Mouse (Mus musculus): ENCODE data around the gene Myoc.
"Not testable (repeated sequence)": the region's sequence is repeated elsewhere in the genome, so short reads cannot be mapped to it uniquely, and the experiment has no call there.

Gene Myoc

GRCm38 (mm10) chr1:162639051-162639750 lies at the start of gene Myoc:
Gene Myoc (plus strand): TSS chr1:162639155.
- no peak for DNase-seq

GRCm38 (mm10) chr1:162589443-162589842 lies 49.5 kb upstream of the Myoc start:
- DNase-seq = peak; percentile 49

DNA sequence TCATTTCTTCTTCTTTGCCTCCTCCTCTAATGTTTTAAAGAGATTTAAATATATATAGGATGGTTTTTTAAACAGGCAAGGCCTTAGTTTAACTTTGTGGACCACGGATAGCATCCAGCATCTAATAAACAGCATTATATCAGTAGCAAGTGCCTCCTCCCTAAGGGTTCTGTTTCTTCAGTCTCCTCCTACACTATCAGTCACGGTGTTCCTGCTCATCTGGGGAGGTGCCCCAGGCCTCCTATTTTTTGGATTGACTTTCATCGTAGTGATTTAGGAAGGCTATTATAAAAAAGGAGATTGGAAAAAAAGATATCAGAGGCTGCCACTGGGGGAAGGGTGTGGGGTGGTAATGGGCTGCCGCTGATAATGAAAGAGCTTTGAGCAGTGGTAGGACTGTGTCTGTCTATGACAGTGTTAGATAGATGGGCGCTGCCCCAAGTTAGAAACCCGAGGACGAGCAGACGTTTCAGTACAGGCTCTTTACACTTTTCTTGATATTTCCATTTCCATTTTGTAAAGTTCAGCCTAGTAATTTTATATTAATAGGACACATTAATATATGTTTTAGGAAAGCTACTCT lies 48.4 kb upstream of the Myoc start:
- DNase-seq = no peak

DNA sequence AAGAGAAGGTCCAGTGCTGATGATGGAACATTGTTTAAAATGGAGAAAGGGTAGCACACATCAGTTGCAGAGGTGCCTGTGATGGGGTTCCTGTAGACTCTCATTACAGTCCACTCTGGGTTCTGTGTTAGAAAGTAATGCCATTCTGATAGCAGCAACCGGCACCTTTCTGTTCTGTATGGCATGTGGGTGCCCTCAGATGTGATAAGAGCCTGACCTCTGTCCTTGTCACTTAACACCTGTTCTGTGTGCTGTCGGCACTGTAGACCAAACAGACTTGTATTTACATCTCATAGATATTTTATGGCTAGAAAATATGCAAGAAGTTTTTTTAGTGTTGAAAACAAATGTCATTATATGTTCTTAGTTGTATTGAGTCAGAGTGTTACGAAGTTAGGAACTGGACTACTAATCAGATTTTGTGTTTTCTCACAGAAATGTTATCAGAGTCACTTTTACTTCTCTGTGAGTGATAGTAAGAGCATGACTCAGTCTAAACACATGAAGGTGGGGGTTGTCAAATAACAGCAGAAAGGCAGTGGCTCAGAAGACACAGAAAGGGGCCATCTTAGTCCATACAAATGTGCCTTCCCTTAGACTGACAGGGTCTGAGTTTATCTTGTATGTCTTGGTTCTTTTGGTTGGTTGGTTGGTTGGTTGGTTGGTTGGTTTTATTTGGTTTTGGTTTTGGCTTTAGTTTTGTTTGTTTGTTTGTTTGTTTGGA lies 41.4 kb upstream of the Myoc start:
- DNase-seq = no peak

DNA sequence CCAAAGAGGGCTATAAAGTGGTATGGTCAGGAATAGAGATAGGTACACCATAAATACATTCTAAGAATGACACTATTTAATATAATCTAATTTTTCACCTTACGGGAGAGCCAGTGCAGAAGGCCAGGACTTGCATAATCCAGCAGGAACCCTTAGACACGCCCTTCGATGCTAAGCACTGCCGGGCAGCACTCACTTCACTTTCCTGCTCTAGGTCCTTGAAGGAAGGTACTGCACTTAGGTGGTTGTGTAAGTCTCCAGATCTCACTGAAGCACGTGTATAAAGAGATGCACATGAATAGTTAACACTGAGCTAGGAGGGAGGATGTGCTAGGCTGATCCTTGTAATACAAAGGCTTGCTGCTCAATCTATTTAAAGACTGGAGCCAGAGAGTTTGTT lies 39.3 kb upstream of the Myoc start:
- DNase-seq = peak; percentile 76

- DNase-seq = no peak
Observed at GRCm38 (mm10) chr1:162601288-162601687, 37.7 kb upstream of the Myoc start.

GRCm38 (mm10) chr1:162608127-162608526 lies 30.8 kb upstream of the Myoc start:
- DNase-seq = no peak

GRCm38 (mm10) chr1:162609633-162610250 lies 29.2 kb upstream of the Myoc start:
- no peak for DNase-seq

GRCm38 (mm10) chr1:162611191-162611590 lies 27.8 kb upstream of the Myoc start:
- peak; percentile 23 for DNase-seq

- no peak for DNase-seq
Observed at GRCm38 (mm10) chr1:162615511-162615910, 23.4 kb upstream of the Myoc start.

GRCm38 (mm10) chr1:162620487-162620886 lies 18.5 kb upstream of the Myoc start:
- no peak for DNase-seq

DNA sequence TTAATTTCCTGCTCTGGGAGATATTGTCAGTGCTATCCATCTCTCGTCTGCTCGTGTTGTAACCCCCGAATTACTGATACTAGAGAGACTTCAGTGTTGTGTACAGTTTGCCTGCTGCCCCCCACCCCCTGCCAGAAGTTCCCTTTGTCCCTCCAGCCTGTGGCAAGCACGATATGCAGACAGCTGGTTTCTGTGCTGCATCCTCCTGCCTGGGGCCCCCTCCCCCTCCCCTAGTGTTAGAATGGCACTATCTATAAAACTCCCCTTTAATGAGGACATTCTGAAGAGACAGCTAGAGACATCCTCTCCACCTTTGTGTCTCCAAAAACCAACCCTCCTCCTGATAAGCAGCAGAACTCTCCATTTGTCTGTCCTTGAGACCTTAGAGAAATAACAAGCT lies 15.1 kb upstream of the Myoc start:
- no peak for DNase-seq

- DNase-seq = peak; percentile 58
Observed at GRCm38 (mm10) chr1:162625229-162625628, 13.7 kb upstream of the Myoc start.

GRCm38 (mm10) chr1:162627821-162628220 lies 11.1 kb upstream of the Myoc start:
- not testable (repeated sequence) for DNase-seq

DNA sequence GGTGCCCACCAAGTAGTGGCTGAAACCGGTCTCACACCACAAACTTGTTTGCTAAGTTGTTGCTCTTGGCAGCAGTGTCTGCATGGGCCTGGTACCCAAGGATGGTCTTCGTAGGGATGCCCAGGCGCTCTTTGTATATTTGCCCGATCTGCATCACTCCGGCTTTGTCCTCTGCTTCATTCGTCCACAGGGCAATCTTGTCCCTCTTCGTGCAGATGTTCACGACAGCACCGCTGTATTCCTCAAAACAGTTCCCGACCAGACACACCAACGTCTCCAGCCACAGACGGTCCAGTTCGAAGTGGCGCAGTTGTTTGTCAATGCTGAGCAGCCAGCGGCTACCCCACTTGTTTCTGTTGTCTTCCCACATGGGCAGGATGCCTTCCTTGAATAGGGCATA lies 10.6 kb upstream of the Myoc start:
- not testable (repeated sequence) for DNase-seq

DNA sequence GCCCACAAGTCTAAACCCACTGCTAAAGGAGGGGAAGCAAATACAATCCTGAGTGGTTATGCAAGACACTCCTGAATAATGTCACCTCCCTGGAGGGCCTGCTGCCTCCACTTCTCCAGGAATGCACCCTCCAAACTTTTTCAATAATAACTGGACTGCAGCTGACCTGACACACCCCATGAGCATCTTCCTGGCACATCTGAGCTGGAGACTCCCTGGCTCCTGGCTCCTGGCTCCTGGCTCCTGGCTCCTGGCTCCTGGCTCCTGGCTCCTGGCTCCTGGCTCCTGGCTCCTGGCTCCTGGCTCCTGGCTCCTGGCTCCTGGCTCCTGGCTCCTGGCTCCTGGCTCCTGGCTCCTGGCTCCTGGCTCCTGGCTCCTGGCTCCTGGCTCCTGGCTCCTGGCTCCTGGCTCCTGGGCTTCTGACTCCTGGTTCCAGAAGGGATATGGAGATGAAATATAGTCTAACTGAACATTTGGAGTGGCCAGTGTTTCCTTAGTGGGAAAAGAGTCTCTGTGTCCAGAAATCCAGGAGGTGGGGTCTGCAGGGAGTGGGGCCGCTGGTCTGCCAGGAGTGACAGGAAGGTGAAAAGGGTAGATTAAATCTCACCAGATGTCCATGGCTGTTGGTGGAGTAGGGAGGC lies 3.5 kb upstream of the Myoc start:
- DNase-seq = peak; percentile 18

DNA sequence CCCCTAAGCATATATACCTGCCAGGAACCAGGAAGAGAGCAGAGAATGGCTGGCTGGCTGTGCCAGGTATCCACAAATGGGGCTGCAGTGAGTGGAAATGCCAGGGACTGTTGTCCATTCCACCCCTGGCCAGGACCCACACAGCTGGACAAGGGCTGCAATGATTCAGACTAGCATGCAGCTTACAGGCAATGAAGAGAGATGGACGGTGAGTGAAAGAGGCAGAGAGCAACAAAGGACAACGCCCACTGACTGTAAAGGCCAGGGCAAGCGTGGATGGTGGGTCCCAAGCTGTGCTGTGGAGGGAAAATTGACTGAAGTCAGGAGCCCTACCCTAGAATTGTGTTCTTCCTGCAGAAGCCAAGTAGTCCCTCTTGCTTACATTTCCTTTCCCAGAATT lies 2.4 kb upstream of the Myoc start:
- DNase-seq = no peak

DNA sequence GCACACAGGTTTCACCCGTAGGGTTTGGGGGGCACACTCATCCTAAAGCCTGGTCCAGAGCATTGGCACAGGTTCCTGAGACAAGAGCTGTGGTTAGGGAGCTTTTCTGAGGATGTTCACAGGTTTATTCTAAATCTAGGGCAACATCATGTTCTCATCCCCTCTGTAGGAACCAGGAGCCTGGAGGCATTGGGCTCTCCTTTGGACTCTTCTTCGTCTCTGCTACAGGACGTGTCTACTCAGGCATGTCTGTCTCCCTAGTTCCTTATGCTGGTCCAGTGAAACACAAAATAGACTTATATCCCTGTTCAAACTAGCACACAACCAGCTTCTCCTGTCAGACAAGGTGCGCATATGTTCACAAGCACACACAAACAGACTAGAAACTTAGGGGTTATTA lies 420 bp upstream of the Myoc start:
- DNase-seq = no peak

GRCm38 (mm10) chr1:162639861-162640260 lies 906 bp downstream of the Myoc start:
- peak; percentile 38 for DNase-seq

DNA sequence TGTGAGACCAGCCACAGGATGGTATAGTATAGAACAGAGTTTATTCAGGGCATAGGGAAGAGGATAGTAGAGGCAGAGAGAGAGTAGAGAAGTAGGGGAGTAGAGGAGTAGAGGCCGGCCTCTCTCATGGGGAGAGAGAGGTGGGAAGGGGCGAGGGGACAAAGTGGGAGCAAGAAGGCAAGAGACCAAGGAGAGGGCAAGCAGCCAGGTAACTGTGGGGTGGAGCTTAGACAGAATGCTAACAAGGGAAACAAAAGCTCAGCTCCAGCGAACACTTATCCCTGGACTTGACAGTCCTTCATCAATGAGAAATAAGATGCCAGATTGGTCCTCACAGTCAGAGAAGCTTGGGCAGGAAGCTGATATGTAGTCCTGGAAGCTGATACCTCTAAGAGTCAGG lies 3.6 kb downstream of the Myoc start:
- DNase-seq = no peak

GRCm38 (mm10) chr1:162643752-162644151 lies 4.8 kb downstream of the Myoc start:
- DNase-seq = peak; percentile 88

GRCm38 (mm10) chr1:162646083-162646686 lies 7.2 kb downstream of the Myoc start:
- DNase-seq = peak; percentile 44

DNA sequence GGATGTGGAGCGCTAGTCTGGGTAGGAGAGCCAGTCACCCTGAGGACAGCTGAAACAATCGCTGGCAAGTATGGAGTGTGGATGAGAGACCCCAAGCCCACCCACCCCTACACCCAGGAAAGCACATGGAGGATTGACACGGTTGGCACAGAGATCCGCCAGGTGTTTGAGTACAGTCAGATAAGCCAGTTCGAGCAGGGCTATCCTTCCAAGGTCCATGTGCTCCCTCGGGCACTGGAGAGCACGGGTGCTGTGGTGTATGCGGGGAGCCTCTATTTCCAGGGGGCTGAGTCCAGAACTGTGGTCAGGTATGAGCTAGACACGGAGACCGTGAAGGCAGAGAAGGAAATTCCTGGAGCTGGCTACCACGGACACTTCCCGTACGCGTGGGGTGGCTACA lies 9.5 kb downstream of the Myoc start:
- DNase-seq = no peak
